Mouse (Mus musculus): ENCODE measurements around the gene Pdpk1. TPM values are rescaled to one million over a fixed set of nuclear protein-coding genes. Genes with fewer than 3 reads are reported as not detected.
"Not testable (repeated sequence)": the region's sequence is repeated elsewhere in the genome, so short reads cannot be mapped to it uniquely, and the experiment has no call there.

The Pdpk1 gene
- polyA plus RNA-seq, 1 experiment from 2014 or later, result 75.5 TPM

DNA sequence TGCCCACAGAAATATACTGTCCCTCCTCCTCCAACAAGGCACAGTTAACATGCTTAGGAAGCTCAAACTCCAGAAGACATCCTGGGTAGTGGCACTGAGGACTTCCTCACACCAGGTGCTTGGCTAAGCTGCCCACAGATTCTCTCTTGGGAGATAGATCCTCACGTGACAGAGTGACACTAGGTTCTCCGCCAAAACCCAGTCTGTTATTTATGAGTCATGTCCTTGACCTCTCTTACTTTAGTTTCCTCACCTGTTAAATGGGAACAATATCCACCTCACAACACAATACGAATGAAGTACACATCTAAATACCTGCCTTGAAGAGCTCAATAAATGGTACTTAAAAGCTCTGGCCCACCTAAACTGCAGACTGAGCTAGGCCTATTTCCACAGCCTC, 11.5 kb downstream of the Pdpk1 start:
- Histone ChIP-seq H3K4me1 (peaks cover 33% of the 10 kb centered on the region), H3K9me3 (no peaks in the 10 kb centered on the region), H3K4me3 (no peak overlapping the region), H3K27ac (no peak overlapping the region), H3K4me2 (no peak overlapping the region), H3K9ac (no peak overlapping the region), H3K27me3 (replicated peaks) (no peaks in the 10 kb centered on the region), H3K36me3 (replicated peaks) (no peaks in the 10 kb centered on the region)
- ATAC-seq (replicated peaks), result no peak
- WGBS, result 88% methylated on average over 3 of the region's 3 CpGs

DNA sequence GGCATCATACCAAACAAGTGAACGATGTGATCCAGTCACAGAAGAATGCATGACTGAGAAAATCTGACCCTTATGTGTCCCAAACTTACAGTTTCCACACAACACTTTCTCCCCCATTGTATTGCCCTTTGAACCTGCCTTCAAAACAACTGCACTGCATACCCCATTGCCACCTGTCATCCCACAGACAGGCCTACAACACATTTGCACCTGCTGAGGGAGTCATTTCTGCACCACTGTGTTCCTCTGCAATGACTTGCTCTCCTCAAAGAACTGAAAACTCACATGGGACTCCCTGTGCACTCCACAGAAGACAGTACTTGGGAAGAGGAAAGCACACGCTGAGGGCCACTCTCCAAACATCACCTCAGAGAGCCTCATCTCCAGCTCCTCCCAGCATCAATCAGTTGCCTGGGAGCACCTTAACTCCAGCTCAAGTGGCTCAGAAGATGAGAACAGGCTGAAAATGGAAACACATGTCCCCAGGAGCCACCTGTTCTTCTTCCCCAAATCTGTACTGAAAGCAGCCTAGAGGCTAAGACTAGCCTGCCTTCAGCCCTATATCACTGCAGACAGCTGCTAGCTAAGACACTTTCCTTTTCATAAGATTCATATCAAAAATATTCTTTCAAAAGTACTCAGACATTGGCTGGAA, 13.4 kb downstream of the Pdpk1 start:
- 82% methylated on average over 2 of the region's 2 CpGs for WGBS
- Histone ChIP-seq H3K27ac (no peak overlapping the region), H3K9ac (no peak overlapping the region), H3K9me3 (no peaks in the 10 kb centered on the region), H3K27me3 (replicated peaks) (no peaks in the 10 kb centered on the region), H3K4me1 (peaks cover 29% of the 10 kb centered on the region), H3K36me3 (replicated peaks) (no peaks in the 10 kb centered on the region), H3K4me3 (no peak overlapping the region), H3K4me2 (no peak overlapping the region)
- no peak for ATAC-seq (replicated peaks)

DNA sequence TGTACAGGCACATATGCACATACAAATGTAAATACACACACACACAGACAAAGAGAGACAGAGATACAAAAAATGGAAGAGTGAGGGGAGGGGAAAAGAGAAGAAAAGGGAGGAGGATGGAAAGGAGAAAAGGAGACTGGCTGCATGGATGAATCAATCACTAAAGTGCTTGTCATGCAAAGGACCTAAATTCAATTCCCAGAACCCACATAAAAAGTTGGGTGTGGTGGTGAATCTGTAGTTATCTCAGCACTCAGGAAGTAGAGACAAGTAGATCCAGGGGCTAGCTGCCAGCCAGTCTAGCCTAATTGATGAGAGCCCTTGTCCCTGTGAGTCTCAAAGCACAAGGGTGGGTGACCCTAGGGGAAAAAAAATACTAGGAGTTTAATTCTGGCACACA, 16.7 kb downstream of the Pdpk1 start:
- no peak for ATAC-seq (replicated peaks)
- no peak overlapping the region for H3K4me3 ChIP-seq
- H3K4me1 ChIP-seq, result peaks cover 6% of the 10 kb centered on the region; the same call in 1 of the 2 replicates

DNA sequence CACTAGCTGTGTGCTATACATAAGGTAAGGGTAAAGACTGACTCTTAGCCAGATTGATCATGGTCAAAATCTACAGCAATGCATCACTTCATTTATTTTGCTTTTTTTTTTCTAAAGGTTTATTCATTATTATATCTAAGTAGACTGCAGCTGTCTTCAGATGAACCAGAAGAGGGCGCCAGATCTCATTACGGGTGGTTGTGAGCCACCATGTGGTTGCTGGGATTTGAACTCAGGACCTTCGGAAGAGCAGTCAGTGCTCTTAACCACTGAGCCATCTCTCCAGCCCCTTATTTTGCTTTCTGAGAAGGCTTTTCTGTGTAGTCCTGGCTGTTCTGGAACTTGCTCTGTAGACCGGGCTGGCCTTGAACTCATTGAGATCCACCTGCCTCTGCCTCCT, 17.8 kb downstream of the Pdpk1 start:
- WGBS, result 92% methylated on average over 4 of the region's 4 CpGs

More for the DNA sequence above, 16.7 kb downstream of the Pdpk1 start:
- H3K36me3 ChIP-seq (replicated peaks), result no peaks in the 10 kb centered on the region
- no peaks in the 10 kb centered on the region for H3K27me3 ChIP-seq (replicated peaks)
- no peak overlapping the region for H3K27ac ChIP-seq
- H3K9me3 ChIP-seq, result no peaks in the 10 kb centered on the region
- no peak overlapping the region for H3K9ac ChIP-seq
- H3K4me2 ChIP-seq, result no peak overlapping the region

DNA sequence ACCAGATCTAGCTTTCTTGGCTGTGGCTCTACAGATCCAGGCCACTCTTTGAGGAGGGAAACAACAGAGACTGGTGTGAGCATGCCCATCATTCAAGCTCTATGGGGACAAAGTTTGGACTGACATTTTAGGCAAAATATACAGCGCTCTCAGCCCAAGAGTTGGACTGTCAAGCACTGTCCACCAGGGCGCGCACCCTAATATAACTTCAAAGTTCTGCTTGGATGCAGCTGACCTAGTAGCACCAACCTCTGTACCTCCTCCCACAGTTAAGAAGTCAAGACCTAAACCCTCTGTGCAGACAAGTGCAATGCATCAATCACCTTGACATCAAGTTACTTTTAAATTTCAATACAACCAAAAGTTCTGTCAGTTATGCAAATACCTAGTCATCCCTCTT, 19.2 kb downstream of the Pdpk1 start:
- Histone ChIP-seq H3K27ac (no peak overlapping the region), H3K9me3 (no peaks in the 10 kb centered on the region), H3K36me3 (replicated peaks) (no peaks in the 10 kb centered on the region), H3K4me1 (no peaks in the 10 kb centered on the region), H3K27me3 (replicated peaks) (no peaks in the 10 kb centered on the region), H3K4me2 (no peak overlapping the region), H3K4me3 (no peak overlapping the region), H3K9ac (no peak overlapping the region)
- 95% methylated on average over 3 of the region's 3 CpGs for WGBS
- ATAC-seq (replicated peaks), result no peak

More for the DNA sequence above, 17.8 kb downstream of the Pdpk1 start:
- not testable (repeated sequence) for H3K9me3 ChIP-seq; H3K4me3 ChIP-seq; H3K9ac ChIP-seq; H3K4me2 ChIP-seq; H3K36me3 ChIP-seq (replicated peaks); H3K4me1 ChIP-seq; ATAC-seq (replicated peaks); H3K27ac ChIP-seq; H3K27me3 ChIP-seq (replicated peaks)

DNA sequence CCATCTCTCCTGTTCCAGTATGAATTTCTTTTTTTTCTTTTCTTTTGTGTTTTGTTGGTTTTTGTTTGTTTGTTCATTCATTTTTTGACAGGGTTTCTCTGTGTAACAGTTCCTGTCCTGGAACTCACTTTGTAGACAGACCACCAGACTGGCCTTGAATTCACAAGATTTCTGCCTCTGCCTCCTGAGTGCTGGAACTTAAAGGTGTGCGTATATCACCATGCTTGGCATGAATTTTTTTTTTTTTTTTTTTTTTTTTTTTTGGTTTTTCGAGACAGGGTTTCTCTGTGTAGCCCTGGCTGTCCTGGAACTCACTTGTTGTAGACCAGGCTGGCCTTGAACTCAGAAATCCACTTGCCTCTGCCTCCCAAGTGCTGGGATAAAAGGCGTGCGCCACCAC, 21.5 kb downstream of the Pdpk1 start:
- not testable (repeated sequence) for H3K4me3 ChIP-seq; H3K27me3 ChIP-seq (replicated peaks); ATAC-seq (replicated peaks); H3K9me3 ChIP-seq; H3K4me1 ChIP-seq; H3K9ac ChIP-seq; H3K27ac ChIP-seq; H3K36me3 ChIP-seq (replicated peaks); H3K4me2 ChIP-seq
- WGBS, result 87% methylated on average over 4 of the region's 4 CpGs

DNA sequence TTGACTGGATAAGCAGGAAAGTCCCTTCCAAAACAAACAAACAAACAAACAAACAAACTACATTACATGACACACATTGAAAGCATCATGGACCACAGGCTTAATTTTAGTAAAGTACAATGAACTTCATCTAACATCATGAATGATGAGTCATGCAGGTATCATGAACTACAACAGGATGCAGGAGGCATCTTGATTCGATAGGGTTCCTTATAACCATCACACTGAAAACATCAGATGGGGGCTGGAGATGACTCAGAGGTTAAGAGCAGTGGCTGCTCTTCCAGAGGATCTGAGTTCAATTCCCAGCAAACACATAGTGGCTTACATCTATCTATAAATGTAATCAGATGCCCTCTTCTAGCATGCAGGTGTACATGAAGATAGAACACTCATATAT, 23.1 kb downstream of the Pdpk1 start:
- H3K4me2 ChIP-seq, result no peak overlapping the region

DNA sequence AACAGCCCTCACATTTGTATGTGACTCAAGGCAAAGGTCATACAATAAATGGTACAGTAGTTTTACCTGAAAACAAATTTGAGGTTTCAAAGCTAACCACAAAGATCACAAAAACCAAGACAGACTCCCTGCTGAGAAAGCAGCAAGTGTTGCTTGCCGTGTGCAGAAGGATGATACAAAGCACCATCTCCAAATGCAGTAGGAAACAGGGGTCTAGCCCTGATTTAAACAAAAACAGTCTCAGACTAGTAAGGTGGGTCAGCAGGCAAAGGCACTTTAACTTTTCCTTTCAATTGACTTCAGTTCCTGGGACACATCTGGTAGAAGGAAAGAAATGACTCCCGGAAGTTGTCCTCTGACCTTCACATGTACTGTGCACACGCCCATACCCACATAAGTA, 23.9 kb downstream of the Pdpk1 start:
- Histone ChIP-seq H3K27me3 (replicated peaks) (no peaks in the 10 kb centered on the region), H3K36me3 (replicated peaks) (no peaks in the 10 kb centered on the region), H3K27ac (no peak overlapping the region), H3K9ac (no peak overlapping the region), H3K9me3 (no peaks in the 10 kb centered on the region), H3K4me3 (no peak overlapping the region), H3K4me2 (no peak overlapping the region), H3K4me1 (no peaks in the 10 kb centered on the region)
- WGBS, result 79% methylated on average over 3 of the region's 3 CpGs
- no peak for ATAC-seq (replicated peaks)

More for the DNA sequence above, 23.1 kb downstream of the Pdpk1 start:
- Histone ChIP-seq H3K9me3 (no peaks in the 10 kb centered on the region), H3K9ac (no peak overlapping the region), H3K27ac (no peak overlapping the region), H3K4me1 (no peaks in the 10 kb centered on the region), H3K27me3 (replicated peaks) (no peaks in the 10 kb centered on the region), H3K4me3 (no peak overlapping the region), H3K36me3 (replicated peaks) (no peaks in the 10 kb centered on the region)
- no peak for ATAC-seq (replicated peaks)
- 90% methylated on average over 1 of the region's 1 CpGs for WGBS

DNA sequence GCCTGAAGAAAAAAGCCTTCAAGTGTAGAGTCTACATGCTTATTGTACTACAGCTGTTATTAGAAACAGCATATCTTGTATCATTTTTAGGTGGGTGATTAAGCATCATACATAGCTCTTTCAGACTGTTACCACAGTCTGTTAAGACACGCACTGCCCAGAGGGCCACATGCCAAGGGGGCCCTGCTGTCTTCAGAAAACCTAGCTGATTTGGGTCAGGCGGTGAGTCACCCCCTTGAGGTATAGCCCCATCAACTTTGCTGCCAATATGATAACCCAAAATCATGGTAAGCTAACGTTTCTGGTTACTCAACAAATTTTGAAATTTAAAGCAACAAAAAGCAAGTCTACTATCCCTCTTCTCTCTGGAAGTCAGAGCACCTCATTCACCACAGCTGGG, 31.3 kb downstream of the Pdpk1 start:
- H3K4me3 ChIP-seq, result no peak overlapping the region
- H3K9me3 ChIP-seq, result no peaks in the 10 kb centered on the region
- H3K4me2 ChIP-seq, result no peak overlapping the region
- H3K27me3 ChIP-seq (replicated peaks), result no peaks in the 10 kb centered on the region
- H3K27ac ChIP-seq, result no peak overlapping the region
- 95% methylated on average over 3 of the region's 3 CpGs for WGBS
- H3K9ac ChIP-seq, result no peak overlapping the region
- H3K4me1 ChIP-seq, result peaks cover 7% of the 10 kb centered on the region
- no peak for ATAC-seq (replicated peaks)
- H3K36me3 ChIP-seq (replicated peaks), result no peaks in the 10 kb centered on the region

DNA sequence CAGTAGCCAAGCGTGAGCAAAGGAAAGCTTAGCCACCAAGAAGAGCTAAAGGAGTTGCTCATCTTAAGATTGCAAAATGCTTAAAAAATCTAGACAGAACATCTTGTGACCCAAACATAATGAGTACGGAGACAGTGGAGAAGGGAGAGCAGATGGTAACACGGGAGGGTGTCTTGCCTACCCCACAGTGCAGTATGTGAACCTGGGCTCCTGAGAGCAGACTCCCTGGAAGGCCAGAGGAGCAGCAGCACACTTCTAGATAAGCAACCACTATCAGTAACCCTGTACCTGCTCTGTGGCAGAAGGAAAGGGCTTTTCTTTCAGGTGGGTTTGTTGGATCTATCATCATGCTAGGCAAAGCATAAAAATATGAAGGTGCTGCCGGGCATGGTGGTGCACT, 37.7 kb downstream of the Pdpk1 start:
- H3K27ac ChIP-seq, result no peak overlapping the region
- H3K27me3 ChIP-seq (replicated peaks), result no peaks in the 10 kb centered on the region
- 84% methylated on average over 4 of the region's 4 CpGs for WGBS
- no peak for ATAC-seq (replicated peaks)
- H3K4me1 ChIP-seq, result peaks cover 7% of the 10 kb centered on the region
- 0 out of 2 replicates have a peak, but pooled peaks cover 11% of the 10 kb centered on the region for H3K36me3 ChIP-seq (replicated peaks)
- H3K9ac ChIP-seq, result no peak overlapping the region
- H3K9me3 ChIP-seq, result no peaks in the 10 kb centered on the region
- no peak overlapping the region for H3K4me3 ChIP-seq
- H3K4me2 ChIP-seq, result no peak overlapping the region

DNA sequence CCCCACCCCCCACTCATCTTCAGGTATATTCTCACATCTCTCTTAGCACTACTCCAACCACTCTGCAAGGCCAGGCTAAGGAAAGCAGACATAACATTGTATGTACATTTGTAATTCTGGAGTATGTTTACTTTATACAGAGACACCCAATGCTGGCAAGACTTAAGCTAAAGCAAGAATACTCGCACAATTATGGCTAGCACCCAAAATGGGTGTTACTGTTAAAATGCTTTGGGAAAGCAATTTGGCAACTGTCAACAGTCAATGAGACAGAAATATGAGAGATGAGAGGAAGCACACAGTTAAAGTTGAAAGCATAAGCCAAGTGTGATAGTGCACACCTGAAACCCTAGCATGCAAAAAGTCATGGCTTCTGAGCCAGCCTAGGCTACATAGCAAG, 39.5 kb downstream of the Pdpk1 start:
- Histone ChIP-seq H3K27ac (no peak overlapping the region), H3K27me3 (replicated peaks) (no peaks in the 10 kb centered on the region), H3K9ac (no peak overlapping the region), H3K9me3 (no peaks in the 10 kb centered on the region), H3K4me1 (peaks cover 4% of the 10 kb centered on the region), H3K4me2 (no peak overlapping the region), H3K36me3 (replicated peaks) (0 out of 2 replicates have a peak, but pooled peaks cover 16% of the 10 kb centered on the region), H3K4me3 (no peak overlapping the region)
- 96% methylated on average over 1 of the region's 1 CpGs for WGBS
- ATAC-seq (replicated peaks), result no peak

DNA sequence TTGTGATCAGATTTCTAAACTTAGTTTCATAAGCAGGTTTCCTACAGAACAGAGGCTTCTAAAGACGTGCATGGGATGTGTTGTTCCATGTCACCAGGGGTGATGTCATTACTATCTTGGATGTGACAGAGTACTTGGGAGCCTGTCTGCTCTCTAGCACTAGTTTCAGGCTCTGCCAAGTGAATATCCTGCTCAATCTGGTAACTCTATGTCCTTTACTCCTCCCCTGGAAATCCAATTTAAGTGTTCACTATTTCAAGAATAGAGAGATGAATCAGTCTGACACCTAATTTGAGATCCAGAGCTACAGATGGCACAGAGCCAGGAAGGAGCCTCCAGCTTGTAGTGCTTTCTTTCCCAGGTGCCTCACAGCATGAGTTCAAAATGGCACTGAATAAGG, 41.8 kb downstream of the Pdpk1 start:
- H3K27me3 ChIP-seq (replicated peaks), result no peaks in the 10 kb centered on the region
- H3K9me3 ChIP-seq, result no peaks in the 10 kb centered on the region
- H3K4me3 ChIP-seq, result no peak overlapping the region
- no peak overlapping the region for H3K9ac ChIP-seq
- no peak overlapping the region for H3K27ac ChIP-seq
- 0 out of 2 replicates have a peak, but pooled peaks cover 23% of the 10 kb centered on the region for H3K36me3 ChIP-seq (replicated peaks)
- no peak for ATAC-seq (replicated peaks)
- H3K4me1 ChIP-seq, result no peaks in the 10 kb centered on the region
- H3K4me2 ChIP-seq, result no peak overlapping the region
- 74% methylated on average over 1 of the region's 1 CpGs for WGBS

DNA sequence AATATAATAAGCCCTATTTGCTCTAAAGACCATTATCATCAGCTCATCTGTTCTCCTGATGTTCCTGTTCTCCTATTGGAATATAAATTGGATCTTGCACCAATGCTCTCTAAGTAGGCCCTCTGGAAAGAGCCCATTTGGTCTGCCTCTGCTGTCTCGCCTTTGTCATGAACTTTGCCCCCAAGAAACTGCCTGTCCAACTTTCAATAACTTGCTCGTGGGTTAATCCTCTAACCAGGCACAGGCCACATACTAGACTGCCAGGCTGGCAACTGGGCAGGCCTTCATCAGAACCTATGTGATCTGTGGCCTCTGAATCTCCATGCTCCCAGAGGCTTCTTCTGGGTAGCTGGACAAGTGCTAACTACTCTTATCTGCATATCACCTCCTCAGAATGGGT, 45.6 kb downstream of the Pdpk1 start:
- Histone ChIP-seq H3K4me3 (no peak overlapping the region), H3K9ac (no peak overlapping the region), H3K4me1 (no peaks in the 10 kb centered on the region), H3K36me3 (replicated peaks) (peaks cover 17% of the 10 kb centered on the region; the same call in 1 of the 2 replicates), H3K27ac (no peak overlapping the region), H3K9me3 (no peaks in the 10 kb centered on the region), H3K4me2 (no peak overlapping the region), H3K27me3 (replicated peaks) (no peaks in the 10 kb centered on the region)
- WGBS, result 79% methylated on average over 2 of the region's 2 CpGs
- ATAC-seq (replicated peaks), result no peak

Data from midbrain, embryonic 15.5 days (tissue).